12 mouse cellular contexts compared by ENCODE assay signal in the genomic region with DNA sequence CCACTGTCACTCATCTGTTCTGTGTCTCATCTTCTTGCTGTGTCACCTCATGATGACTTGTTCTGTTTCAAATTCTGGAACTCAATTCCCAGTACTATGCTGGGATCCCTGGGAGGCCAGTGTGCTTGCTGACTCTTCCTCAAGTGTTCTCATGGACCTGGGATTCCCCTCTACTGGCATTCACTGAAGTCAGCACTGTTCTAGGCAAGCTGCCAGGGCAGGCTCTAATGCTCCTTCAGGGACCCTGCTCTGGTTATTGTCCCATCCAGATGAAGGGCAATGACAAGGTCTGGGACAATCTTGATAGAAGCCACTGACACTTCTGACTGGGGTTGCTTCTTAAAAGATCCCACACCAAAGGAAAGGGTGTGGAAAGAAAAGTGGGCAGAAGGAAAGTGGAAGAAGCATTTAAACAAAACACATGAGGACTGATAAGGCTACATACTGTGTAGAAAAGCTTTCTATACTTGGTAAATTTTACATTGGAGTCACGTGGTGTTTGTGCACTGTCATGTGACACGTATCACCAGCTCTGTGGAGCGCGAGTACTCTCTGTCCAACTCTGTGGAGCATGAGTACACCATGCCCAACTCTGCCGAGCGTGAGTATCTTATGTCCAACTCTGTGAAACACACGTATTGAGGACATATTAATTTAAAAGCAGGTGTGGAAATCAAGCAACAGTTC.
DNase-seq lines count a peak whose midpoint lies in the region; ATAC-seq lines count a peak whose summit lies in the region.
"Had no signal": no experiment of that assay in that cellular context is flagged by ENCODE, and none has a peak within 500 bp of the region (broad histone marks: within the 10 kb centered on the region; RNA-seq: fewer than 3 reads in every experiment).

No protein-coding gene starts in this region.

- DNase-seq in spleen, postnatal 36 days (ENCODE audit: low spot score in 2 of 2): peak; percentile 12 to 15
- DNase-seq in spleen, postnatal 4 days (ENCODE audit: low spot score in 2 of 2): no peak
- peak; percentile 59 for DNase-seq in gastrocnemius, postnatal 10 days
- DNase-seq in heart, postnatal 36 days: peak; percentile 65
- no peak for DNase-seq in midbrain, embryonic 10.5 days (ENCODE audit: low spot score)
- DNase-seq: cerebellum, adult 8-10 months had no signal

- no peaks in the 10 kb centered on the region for H3K27me3 ChIP-seq in stomach, embryonic 16.5 days (ENCODE audit: control insufficient read depth, insufficient read depth, low read length)
- H3K27me3 ChIP-seq in forebrain, embryonic 15.5 days: no peaks in the 10 kb centered on the region
- H3K27me3 ChIP-seq in midbrain, embryonic 10.5 days (ENCODE audit: low read depth, poor library complexity, severe bottlenecking): no peaks in the 10 kb centered on the region
- H3K27me3 ChIP-seq: hindbrain, embryonic 12.5 days; liver, embryonic 15.5 days had no signal

- peaks cover 9% of the 10 kb centered on the region for H3K4me1 ChIP-seq in stomach, embryonic 16.5 days (ENCODE audit: control insufficient read depth, insufficient read depth, low read length)
- H3K4me1 ChIP-seq in forebrain, embryonic 15.5 days: peaks cover 7% of the 10 kb centered on the region
- H3K4me1 ChIP-seq in midbrain, embryonic 10.5 days: peaks cover 4% of the 10 kb centered on the region
- H3K4me1 ChIP-seq: liver, embryonic 15.5 days had no signal

- H3K27ac ChIP-seq in stomach, embryonic 16.5 days (ENCODE audit: low read length): peak overlapping the region; percentile 23; the same call in 1 of the 2 replicates
- no peak overlapping the region for H3K27ac ChIP-seq in forebrain, embryonic 15.5 days (replicated peaks)
- H3K27ac ChIP-seq in midbrain, embryonic 10.5 days (replicated peaks): no peak overlapping the region; the same call in 1 of the 2 replicates
- H3K27ac ChIP-seq: hindbrain, embryonic 12.5 days; liver, embryonic 15.5 days had no signal

- H3K4me2 ChIP-seq in stomach, embryonic 16.5 days (ENCODE audit: low read depth, low read length): no peak overlapping the region
- no peak overlapping the region for H3K4me2 ChIP-seq in forebrain, embryonic 15.5 days (replicated peaks)
- H3K4me2 ChIP-seq: hindbrain, embryonic 12.5 days; liver, embryonic 15.5 days had no signal

- no peak overlapping the region for H3K4me3 ChIP-seq in stomach, embryonic 16.5 days (replicated peaks; ENCODE audit: low read length)
- no peak overlapping the region for H3K4me3 ChIP-seq in forebrain, embryonic 15.5 days
- H3K4me3 ChIP-seq in midbrain, embryonic 10.5 days: no peak overlapping the region
- H3K4me3 ChIP-seq: hindbrain, embryonic 12.5 days; liver, embryonic 15.5 days had no signal

- intact Hi-C loops in heart, postnatal 36 days (cut with DNase I): no loop called here

- 0 out of 2 replicates have a peak, but pooled peaks have one; percentile 21 for ATAC-seq in stomach, embryonic 16.5 days (ENCODE audit: insufficient read depth, low FRiP score)
- ATAC-seq in forebrain, embryonic 15.5 days (replicated peaks): no peak
- no peak for ATAC-seq in erythroid progenitor cell, adult 5-6 weeks (replicated peaks; ENCODE audit: low FRiP score, poor library complexity, severe bottlenecking)

- H3K36me3 ChIP-seq in stomach, embryonic 16.5 days (ENCODE audit: control insufficient read depth, insufficient read depth, low read length): no peaks in the 10 kb centered on the region
- H3K36me3 ChIP-seq in forebrain, embryonic 15.5 days: no peaks in the 10 kb centered on the region
- no peaks in the 10 kb centered on the region for H3K36me3 ChIP-seq in midbrain, embryonic 10.5 days
- H3K36me3 ChIP-seq: hindbrain, embryonic 12.5 days; liver, embryonic 15.5 days had no signal

- H3K9ac ChIP-seq in stomach, embryonic 16.5 days (ENCODE audit: low read length): no peak overlapping the region
- no peak overlapping the region for H3K9ac ChIP-seq in forebrain, embryonic 15.5 days (replicated peaks)
- H3K9ac ChIP-seq: hindbrain, embryonic 12.5 days; liver, embryonic 15.5 days had no signal

- 78% methylated on average over 7 of the region's 7 CpGs for WGBS in stomach, embryonic 16.5 days
- WGBS in forebrain, embryonic 15.5 days: 94% methylated on average over 7 of the region's 7 CpGs
- WGBS in midbrain, embryonic 10.5 days: 93% methylated on average over 7 of the region's 7 CpGs

- no peaks in the 10 kb centered on the region for H3K9me3 ChIP-seq in stomach, embryonic 16.5 days (replicated peaks; ENCODE audit: control insufficient read depth, low read length)
- no peaks in the 10 kb centered on the region for H3K9me3 ChIP-seq in forebrain, embryonic 15.5 days
- H3K9me3 ChIP-seq in midbrain, embryonic 10.5 days (replicated peaks): no peaks in the 10 kb centered on the region
- H3K9me3 ChIP-seq: G1E; hindbrain, embryonic 12.5 days; liver, embryonic 15.5 days had no signal

Comparison
In these comparisons a context has a peak if more than half of its experiments do, and no peak if none do; other contexts are left out.
1. DNase-seq: peak in spleen, postnatal 36 days (2 of 2), gastrocnemius, postnatal 10 days (single experiment) and heart, postnatal 36 days (2 of 2); none in spleen, postnatal 4 days (0 of 2) and midbrain, embryonic 10.5 days (single experiment).